Mouse (Mus musculus): ENCODE data around the gene Col4a1.

Gene Col4a1

GRCm38 (mm10) chr8:11265971-11266370 is 46.7 kb downstream of the Col4a1 start:
- no peak for DNase-seq (ENCODE audit: low read depth)

DNA sequence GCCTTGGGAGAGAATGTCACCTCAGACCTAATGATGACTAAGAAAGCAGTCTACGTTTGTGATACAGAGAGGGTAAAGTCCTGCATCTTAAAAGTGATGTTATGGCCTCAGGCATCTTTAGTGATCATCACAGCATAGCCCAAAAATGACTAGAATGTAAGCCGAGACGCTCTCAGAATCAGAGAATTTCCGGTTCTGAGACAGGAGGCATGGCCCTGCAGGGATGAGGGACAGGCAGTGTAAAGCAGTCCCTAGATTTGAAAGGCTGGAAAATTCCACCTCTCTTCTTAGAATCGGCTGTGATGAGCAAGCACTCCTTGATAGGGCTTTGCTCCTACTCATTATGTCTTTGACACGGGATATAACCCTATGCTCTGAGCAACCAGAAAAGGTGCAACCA is 48.8 kb downstream of the Col4a1 start:
- no peak for DNase-seq (ENCODE audit: low read depth)

DNA sequence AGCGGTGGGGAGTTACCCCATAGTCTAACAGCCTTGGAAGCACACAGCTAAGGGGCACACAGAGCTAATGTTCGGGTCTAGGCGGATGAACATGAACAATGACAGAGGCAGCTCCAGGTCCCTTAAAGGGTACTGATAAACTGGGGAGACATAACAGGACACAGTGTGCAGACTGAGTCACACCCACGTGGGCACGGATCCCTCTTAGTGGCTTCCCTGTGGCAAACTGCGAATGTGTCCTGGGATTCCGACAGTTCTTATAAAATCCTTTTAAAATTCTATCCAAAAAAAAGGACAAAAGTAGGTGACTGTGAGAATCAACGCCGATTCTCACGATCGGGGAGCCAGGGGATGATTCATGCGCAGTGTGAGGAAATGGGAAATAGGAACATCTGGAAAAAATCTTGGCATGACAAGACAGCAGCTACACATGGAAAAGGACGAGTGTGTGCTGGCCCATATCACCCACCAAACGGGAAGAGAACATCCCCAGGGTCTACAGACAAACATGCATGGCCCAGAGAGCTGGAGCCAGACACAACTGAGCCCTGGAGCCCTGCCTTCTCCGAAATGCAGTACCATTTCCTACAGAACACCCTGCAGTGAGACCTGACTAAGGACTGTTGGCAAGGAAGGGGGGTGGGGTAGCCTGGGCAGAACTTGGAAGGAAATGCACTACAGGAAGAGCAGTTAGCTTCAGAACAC is 50.4 kb downstream of the Col4a1 start:
- DNase-seq (ENCODE audit: low read depth): peak; percentile 64

DNA sequence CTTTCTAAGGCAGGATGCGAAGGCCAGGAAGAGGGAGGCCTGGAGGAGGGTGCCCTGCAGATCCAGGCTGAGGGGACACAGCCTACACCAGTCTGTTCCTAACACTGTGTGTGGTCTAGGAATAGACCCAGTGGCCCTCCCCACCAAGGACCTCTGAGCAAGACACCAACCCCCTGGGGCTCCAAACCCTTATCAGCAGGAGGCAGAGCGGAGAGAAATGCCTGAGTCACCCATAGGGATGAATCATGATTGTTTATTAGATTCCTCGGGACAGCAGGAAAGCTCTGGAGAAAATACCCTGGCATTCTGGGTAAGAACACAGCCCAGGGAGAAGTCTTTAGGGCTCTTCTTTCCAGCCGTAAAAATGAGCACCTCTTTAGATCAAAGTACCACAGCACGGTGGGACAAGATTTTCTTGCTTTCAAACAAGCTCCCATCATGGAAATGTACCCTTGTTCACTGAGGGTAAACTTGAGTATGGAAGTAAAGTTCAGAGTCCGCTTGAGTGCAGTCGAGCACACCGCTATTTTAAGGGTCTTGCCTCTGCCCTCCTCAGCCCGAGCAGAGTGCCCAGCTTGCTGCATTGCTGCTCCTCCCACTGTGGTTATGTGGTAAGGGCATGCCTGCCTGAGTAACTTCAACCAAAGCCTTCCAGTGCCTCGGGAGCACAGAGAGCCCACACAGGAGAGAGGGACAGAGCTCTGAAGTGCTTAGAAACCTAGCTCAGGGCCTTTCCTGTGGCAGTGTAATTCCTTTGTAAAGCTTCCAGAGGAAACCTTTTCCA is 52.6 kb downstream of the Col4a1 start:
- peak; percentile 84 for DNase-seq (ENCODE audit: low read depth)

DNA sequence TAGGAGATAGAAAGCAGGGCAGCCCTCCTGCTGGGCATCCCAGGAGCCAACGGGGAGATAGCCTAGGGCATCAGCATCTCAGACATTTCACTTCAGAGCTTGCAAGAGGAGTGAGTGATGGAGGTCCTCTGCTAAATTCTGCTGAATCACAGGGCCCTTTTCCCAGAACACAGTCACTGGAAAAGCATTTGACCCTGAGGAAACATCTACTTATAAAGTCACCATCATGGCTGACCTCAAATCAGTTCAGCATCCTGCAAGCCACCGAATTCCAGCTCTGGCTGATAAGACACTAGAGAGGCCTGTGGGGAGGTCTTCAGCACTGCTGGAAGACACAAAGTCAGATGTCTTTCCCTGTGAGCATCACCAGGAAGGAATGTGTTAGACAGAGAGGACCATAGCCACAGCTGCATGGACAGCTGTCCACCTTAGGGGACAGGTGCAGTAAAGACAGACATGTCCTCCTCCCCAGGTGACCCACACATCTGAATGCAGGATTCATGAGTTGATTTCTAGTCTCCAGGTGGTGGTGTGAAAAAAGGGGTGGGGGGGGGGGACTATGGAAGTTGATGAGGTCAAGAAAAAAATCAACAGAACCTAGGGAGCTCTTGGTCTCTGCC is 54.0 kb downstream of the Col4a1 start:
- DNase-seq (ENCODE audit: low read depth): peak; percentile 70

GRCm38 (mm10) chr8:11257079-11258017 is 55.3 kb downstream of the Col4a1 start:
- DNase-seq (ENCODE audit: low read depth): peak; percentile 41

- DNase-seq (ENCODE audit: low read depth): no peak
Observed at GRCm38 (mm10) chr8:11256405-11256804, 56.2 kb downstream of the Col4a1 start.

GRCm38 (mm10) chr8:11255680-11256079 is 56.9 kb downstream of the Col4a1 start:
- no peak for DNase-seq (ENCODE audit: low read depth)

DNA sequence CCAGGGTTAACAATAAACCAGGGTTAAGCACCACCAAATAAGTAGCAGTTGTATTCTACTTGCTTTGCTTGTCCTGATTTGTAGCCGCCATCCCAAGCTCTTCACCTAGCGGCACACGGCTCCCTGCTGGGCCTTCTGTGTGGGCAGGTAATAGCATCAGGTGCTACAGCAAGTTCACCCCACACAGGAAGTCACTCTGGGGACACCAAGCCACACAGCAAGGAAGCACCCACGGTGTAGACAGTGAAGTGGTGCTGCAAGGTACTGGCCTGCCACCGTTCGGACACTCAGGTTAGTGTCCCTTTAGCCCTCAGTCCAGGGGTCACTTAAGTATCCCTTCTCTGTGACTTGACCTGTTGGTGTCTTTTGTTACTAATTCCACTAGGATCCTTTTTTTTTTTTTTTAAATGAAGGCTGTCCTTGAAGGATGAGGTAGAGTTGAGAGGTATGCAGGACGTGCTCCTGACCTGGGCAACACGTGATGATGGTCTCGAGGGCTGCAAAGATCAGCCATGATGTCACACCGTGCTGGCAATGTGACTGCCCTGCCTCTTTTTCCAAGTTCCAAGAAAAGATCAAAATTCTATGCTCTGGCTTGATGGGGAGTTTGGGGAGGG is 57.6 kb downstream of the Col4a1 start:
- no peak for DNase-seq (ENCODE audit: low read depth)

DNA sequence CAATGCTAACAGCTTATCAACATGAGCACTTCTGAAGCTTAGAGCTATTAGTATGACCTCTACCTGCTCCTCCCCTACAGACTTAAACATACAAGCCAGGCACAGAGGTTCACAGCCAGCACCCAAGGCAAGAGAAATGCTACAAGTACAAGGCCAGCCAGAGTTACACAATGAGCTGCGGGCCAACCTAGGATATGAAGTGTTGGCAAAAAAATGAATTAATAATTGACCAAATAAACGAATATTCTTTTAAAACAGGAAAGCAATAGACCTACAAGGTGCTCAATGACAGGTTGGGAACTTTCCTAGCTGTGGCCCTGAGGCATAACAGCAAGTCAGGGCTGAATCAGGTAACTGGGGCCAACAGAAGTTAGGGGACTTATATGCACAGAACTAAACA is 58.1 kb downstream of the Col4a1 start:
- DNase-seq (ENCODE audit: low read depth): no peak

- peak; percentile 85 for DNase-seq (ENCODE audit: low read depth)
Observed at GRCm38 (mm10) chr8:11253556-11253955, 59.1 kb downstream of the Col4a1 start.

DNA sequence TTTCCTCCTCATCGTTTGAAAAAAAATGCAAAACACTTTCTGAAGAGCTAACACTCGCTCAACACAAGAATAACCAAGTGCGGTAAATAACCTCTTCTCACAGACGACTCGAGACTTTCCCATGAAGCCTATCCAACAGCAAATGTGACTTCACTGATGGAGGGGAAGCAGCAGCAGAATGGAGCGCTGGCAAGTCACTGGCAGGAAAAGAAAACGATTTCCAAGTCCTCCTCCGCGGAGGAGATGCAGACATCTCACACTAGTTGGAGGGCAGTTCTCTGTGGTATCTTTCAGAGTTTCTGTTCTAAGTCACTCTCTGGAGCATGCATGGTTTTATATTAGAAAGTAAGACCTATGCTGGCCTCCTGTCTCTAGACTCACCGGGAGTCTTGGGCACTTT is 59.6 kb downstream of the Col4a1 start:
- DNase-seq (ENCODE audit: low read depth): no peak

- DNase-seq (ENCODE audit: low read depth): no peak
Observed at GRCm38 (mm10) chr8:11252235-11252774, 60.3 kb downstream of the Col4a1 start.

DNA sequence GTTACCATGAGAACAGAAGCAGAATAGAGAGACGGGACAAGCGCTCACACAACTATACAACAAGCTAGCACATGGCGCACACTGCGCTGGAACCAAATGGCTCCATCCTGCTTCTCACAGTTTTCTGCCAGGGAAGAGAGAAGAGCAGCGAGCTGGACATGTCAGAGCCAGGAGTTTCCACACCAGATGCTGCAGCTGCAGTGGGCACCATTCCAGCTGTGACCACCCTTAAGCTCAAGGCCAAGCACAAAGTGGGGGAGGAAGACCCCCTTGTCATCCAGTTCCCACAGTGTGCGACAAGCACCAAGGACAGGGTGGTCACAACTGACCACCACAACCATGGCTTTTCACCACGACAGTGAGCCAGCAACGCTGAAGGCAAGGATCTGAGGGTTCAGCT is 62.5 kb downstream of the Col4a1 start:
- no peak for DNase-seq (ENCODE audit: low read depth)

- peak; percentile 32 for DNase-seq (ENCODE audit: low read depth)
Observed at GRCm38 (mm10) chr8:11249541-11250058, 63.0 kb downstream of the Col4a1 start.

DNA sequence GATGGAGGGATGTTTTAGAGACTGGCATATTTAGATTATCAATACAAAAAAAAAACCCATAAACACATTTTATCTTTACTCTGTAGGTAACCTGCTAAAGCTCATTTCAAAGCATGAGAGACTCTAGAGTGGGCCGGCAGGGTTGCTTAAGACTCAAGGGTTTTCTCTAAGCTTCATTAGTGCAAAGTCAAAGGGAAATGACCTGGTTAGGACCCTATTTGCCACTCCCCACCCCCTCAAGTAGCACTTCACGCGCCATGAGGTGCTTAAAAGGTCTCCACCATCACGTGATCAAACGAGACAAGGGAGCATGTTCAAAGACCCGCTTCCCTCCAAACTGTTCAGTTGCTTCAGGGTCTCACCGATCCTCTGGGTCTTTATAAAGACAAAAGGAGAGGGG is 63.9 kb downstream of the Col4a1 start:
- DNase-seq (ENCODE audit: low read depth): no peak

GRCm38 (mm10) chr8:11241488-11241887 is 71.1 kb downstream of the Col4a1 start:
- DNase-seq (ENCODE audit: low read depth): no peak

- DNase-seq (ENCODE audit: low read depth): no peak
Observed at GRCm38 (mm10) chr8:11234879-11235210, 77.8 kb downstream of the Col4a1 start.

- no peak for DNase-seq (ENCODE audit: low read depth)
Observed at GRCm38 (mm10) chr8:11234151-11234878, 78.3 kb downstream of the Col4a1 start.

GRCm38 (mm10) chr8:11233009-11233408 is 79.6 kb downstream of the Col4a1 start:
- no peak for DNase-seq (ENCODE audit: low read depth)

All from NIH3T3 (cell line).